27 mouse cellular contexts compared by ENCODE assay signal in the genomic region with DNA sequence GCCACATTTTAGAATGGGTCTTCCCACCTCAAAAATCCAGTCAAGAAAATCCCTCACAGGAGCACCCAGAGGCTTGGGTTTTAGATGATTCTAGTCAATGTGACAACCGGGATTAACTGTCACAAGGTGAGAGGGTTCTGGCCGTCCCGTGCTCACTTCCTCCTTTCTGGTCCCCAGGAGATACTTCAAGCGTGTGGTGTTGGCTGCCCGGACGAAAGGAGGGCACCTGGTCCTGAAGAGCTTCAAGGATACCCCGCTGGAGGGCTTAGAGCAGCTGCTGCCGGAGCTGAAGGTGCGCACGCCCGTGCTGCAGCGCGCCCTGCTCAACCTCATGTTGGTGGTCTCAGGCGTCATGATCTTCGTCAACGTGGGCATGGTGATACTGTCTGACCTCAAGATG. TPM values are rescaled to one million over a fixed set of nuclear protein-coding genes. Genes with fewer than 3 reads are reported as not detected.
"Had no signal": no experiment of that assay in that cellular context is flagged by ENCODE, and none has a peak within 500 bp of the region (broad histone marks: within the 10 kb centered on the region; RNA-seq: fewer than 3 reads in every experiment).

No protein-coding gene starts in this region.

- ATAC-seq: hindbrain, postnatal 0 days; intestine, embryonic 16.5 days; liver, embryonic 12.5 days had no signal

- DNase-seq: gastrocnemius, postnatal 14 days; gastrocnemius, postnatal 36 days; heart, adult 18-20 months; heart, postnatal 14 days; heart, postnatal 36 days; kidney, adult 11 months; kidney, adult 8-10 months; kidney, postnatal 10 days; kidney, postnatal 4 days had no signal

- H3K27ac ChIP-seq: hindbrain, embryonic 13.5 days; hindbrain, embryonic 15.5 days; hindbrain, postnatal 0 days; layer of hippocampus, adult 2 months; left cerebral cortex, adult 2 months; limb, embryonic 13.5 days; limb, embryonic 15.5 days; liver, embryonic 12.5 days; liver, embryonic 14.5 days had no signal

- H3K9me3 ChIP-seq: heart, embryonic 12.5 days; hindbrain, embryonic 13.5 days; hindbrain, embryonic 15.5 days; limb, embryonic 13.5 days; limb, embryonic 15.5 days had no signal

- H3K4me3 ChIP-seq: heart, embryonic 12.5 days; hindbrain, embryonic 13.5 days; hindbrain, embryonic 15.5 days; layer of hippocampus, adult 2 months; left cerebral cortex, adult 2 months; limb, embryonic 13.5 days; limb, embryonic 15.5 days; liver, embryonic 12.5 days had no signal

- H3K4me1 ChIP-seq: heart, embryonic 12.5 days; hindbrain, embryonic 13.5 days; hindbrain, embryonic 15.5 days; liver, embryonic 12.5 days had no signal

- H3K9ac ChIP-seq: heart, embryonic 12.5 days; hindbrain, embryonic 13.5 days; hindbrain, embryonic 15.5 days; limb, embryonic 13.5 days; limb, embryonic 15.5 days; liver, embryonic 12.5 days; liver, embryonic 14.5 days had no signal

- H3K4me2 ChIP-seq: heart, embryonic 12.5 days; hindbrain, embryonic 13.5 days; hindbrain, embryonic 15.5 days; limb, embryonic 13.5 days; limb, embryonic 15.5 days; liver, embryonic 12.5 days had no signal

- H3K27me3 ChIP-seq: heart, embryonic 12.5 days; hindbrain, embryonic 13.5 days; hindbrain, embryonic 15.5 days; limb, embryonic 13.5 days; limb, embryonic 15.5 days; liver, embryonic 12.5 days had no signal

RNA-seq across cellular contexts. Expression of a gene that starts 12.6 kb away (rescaled TPM):
- total RNA-seq: gastrocnemius, adult 18-20 months; gastrocnemius, adult 8-10 months; gastrocnemius, postnatal 36 days; heart, adult 18-20 months; heart, adult 8-10 months; heart, postnatal 14 days; heart, postnatal 36 days; hematopoietic stem cell, adult 5-6 weeks; hindbrain, postnatal 0 days; layer of hippocampus, adult 2 months; layer of hippocampus, postnatal 25 days; left cerebral cortex, adult 2 months; left cerebral cortex, postnatal 36 days; liver, adult 2 months had no signal
- polyA plus RNA-seq: hindbrain, embryonic 15.5 days; liver, adult 2 months had no signal
